Mouse (Mus musculus) gastrocnemius, postnatal 14 days (tissue): ENCODE measurements around the gene Spta1. TPM values are rescaled to one million over a fixed set of nuclear protein-coding genes. Genes with fewer than 3 reads are reported as not detected.

ENCODE experiments used
- DNase-seq: peaks from one replicate; pipeline ENCODE4 v3.0.0; 2021; ENCODE audit warnings: mixed read lengths
- intact Hi-C: fragments of 180-260 bp; cut with DNase I; formaldehyde crosslinking; loops from one replicate; pipeline ENCODE4 v1.15.1; 2025; ENCODE audit warnings: low total_unique reads
- long read RNA-seq, 2 experiments: library from polyadenylated mRNA; stranded (forward); transcript quantifications; one replicate each; pipeline ENCODE4 v2.0.0; 2021
- total RNA-seq, 2 experiments: library from RNA; stranded (reverse); gene quantifications; 2 replicates each; pipeline ENCODE4 v1.2.3; 2021

Spta1 gene
- under 1 TPM; 0.33 to 0.35 TPM for total RNA-seq
- long read RNA-seq, experiment 1: 0 reads
- long read RNA-seq, experiment 2: 0 reads

DNA sequence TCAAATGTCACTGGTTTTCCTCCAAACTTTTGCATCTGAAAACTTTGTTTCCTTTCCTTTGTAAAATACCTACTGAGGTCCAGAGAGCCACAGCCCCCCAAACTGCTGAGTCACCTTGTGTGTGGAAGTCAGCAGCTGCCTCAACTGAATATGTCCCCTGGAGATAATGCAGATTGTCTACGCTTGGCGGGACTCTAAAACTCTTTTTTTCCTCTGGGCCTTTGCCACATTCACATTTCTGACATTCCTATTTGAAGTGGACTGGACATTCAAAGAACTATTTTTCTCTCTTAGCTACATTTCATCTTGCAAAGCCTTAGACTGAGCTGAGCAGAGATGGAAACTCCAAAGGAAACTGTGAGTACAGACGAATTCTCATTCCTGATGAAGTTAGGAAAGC is at the start of gene Spta1:
Spta1 (plus strand) TSS at position 172 of the 400 bp plus-strand sequence.
- intact Hi-C loops: no loop called here

DNA sequence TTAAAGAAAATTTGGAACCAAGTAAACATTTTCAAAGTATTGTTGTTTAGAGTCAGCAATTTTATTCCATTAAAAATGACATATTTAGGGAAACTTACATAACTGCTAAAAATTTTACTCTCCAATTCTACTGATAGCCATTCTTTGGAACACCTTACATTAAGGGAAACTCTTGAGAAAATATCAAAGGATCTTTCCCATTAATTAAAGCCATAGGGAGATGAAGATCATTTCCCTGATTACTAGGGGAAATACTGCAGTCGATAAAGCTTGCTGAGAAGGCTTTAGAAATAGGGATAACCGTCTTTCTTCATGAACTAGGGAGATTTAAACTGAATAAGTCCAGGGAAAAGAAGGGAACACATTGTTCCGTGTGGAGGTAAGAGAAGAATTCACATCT is 41.4 kb upstream of the Spta1 start, which contains the start of gene Olfr424:
Olfr424 (plus strand) TSS at position 301 of the 400 bp plus-strand sequence.
- DNase-seq: no peak
- intact Hi-C loops: no loop called here

More for the DNA sequence above, at the start of gene Spta1:
- no peak for DNase-seq

DNA sequence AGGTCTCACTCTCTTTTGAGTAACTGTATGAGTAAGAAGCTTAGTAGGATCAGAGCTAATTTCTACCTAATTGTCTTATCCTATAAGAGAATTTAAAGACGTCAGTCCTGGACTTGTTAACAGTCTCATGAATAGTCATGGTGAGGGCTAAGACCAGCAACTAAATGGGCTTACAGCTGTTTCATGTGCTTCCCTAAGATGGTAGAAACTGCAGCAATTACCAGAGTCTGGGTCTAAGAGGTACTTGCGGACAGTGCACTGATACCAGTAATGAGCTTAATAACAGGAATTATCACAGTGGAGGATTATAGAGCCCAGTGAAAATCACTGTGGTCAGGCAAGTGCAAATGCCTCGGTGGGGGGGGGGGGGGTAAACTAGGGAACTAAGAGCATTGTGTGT is 40.6 kb upstream of the Spta1 start:
- intact Hi-C loops: no loop called here

DNA sequence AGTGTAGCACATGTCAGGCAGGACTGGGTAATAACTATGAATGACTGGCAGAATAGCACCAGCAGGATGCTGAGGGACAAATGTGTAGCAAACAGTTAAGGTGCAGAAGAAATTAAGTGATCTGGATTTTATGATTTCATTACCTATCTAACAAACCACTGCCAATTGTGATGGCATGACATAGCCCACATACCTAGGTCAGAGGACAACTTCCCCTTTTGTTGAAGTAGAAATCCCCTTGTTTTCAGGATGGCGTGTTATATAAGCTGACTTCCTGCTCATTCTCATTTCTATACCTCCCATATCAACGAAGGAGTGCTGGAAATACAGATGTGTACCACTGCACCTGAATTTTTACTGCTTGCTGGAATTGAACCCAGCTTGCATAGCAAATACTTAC is 31.2 kb upstream of the Spta1 start:
- DNase-seq: no peak
- intact Hi-C loops: no loop called here

More for the DNA sequence above, 40.6 kb upstream of the Spta1 start:
- DNase-seq: no peak

GRCm38 (mm10) chr1:174146696-174147095 is 25.9 kb upstream of the Spta1 start:
- DNase-seq: no peak
- intact Hi-C loops: no loop called here

GRCm38 (mm10) chr1:174149289-174149688 is 23.3 kb upstream of the Spta1 start:
- DNase-seq: no peak
- intact Hi-C loops: no loop called here

DNA sequence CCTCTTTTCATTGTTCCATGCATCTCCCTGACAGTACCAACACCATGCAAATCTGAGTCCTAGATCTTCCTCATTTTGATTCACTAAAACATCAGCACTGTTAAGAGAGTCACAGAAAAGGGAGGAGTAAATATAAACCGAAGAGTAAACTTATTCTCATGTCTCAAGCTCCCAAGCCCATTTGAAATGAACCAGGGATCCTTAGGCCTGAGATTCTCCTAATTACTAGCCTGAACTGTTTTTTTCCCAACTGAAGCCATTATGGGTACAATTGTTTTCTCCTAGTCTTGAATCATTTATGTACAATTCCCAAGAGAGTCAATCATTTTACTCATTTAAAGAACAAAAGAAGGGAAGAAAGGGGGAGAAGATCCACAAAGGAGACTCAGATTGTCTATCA is 17.2 kb upstream of the Spta1 start, which contains the start of gene Olfr420:
Olfr420 (plus strand) TSS at position 301 of the 400 bp plus-strand sequence.
- intact Hi-C loops: no loop called here
- DNase-seq: no peak

- intact Hi-C loops: no loop called here
- DNase-seq: no peak
Measured at GRCm38 (mm10) chr1:174157622-174158021, 15.0 kb upstream of the Spta1 start.

- no peak for DNase-seq
- intact Hi-C loops: no loop called here
Measured at GRCm38 (mm10) chr1:174158512-174158911, 14.1 kb upstream of the Spta1 start.

GRCm38 (mm10) chr1:174159095-174159494 is 13.5 kb upstream of the Spta1 start:
- no peak for DNase-seq
- intact Hi-C loops: no loop called here

DNA sequence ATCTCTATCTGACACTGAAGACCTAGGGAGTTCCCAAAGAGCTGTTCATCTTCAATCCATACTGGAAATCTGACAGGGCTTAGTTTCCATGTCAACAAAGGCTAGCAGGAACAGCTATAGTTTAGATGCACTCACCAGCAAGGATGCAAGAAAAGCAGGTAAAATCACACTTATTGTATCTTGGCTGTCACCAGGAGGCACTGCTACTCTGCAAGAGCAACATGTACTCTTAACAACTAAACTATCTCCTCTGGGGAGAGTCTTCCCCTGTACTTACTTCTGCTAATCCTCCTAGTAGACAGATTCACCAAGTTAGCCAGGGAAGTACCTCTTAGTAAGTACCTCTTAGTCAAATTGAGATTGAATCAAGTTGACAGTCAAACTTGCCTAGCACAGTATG is 3.6 kb upstream of the Spta1 start:
- intact Hi-C loops: no loop called here
- no peak for DNase-seq

DNA sequence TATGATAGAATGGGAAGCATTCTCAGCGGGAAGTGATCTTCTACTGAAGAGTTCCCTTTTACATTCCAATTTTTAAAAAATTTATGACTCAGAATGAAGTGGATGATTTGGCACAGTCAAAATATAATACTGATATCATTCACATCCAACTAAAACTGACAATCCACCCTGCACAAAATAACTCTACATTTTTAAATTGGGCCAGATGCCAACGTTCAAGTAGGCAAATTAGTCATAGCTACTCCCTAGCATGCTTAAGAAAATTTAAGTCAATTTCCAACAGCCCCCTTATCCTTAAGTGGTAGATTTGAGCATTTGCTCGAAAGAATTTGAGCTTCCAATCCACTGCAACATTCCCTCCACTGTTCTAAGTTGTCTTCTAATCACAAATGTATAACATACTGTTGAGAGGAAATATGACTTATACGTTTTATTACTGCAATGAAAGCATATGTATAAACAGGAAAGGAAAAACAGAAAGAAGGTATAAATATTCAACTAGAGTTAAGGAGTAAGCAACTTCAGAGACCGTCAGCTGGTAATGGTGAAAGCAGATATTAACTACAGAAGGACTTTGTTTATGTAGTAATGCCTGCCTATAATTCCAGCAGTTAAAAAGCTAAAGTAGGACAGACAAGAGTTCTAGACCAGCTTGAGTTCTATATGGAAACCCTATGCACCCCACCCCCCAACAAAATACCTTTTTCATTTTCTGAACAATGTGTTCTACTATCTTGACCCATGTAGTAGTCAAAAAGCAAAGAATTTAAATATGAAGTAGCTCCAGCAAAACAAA is 1.7 kb upstream of the Spta1 start:
- intact Hi-C loops: no loop called here
- no peak for DNase-seq

- intact Hi-C loops: no loop called here
- no peak for DNase-seq
Measured at GRCm38 (mm10) chr1:174171537-174171936, 1.0 kb upstream of the Spta1 start.

- no peak for DNase-seq
- intact Hi-C loops: no loop called here
Measured at GRCm38 (mm10) chr1:174204699-174205098, 32.1 kb downstream of the Spta1 start.

GRCm38 (mm10) chr1:174212286-174212685 is 39.7 kb downstream of the Spta1 start:
- intact Hi-C loops: no loop called here
- DNase-seq: no peak

DNA sequence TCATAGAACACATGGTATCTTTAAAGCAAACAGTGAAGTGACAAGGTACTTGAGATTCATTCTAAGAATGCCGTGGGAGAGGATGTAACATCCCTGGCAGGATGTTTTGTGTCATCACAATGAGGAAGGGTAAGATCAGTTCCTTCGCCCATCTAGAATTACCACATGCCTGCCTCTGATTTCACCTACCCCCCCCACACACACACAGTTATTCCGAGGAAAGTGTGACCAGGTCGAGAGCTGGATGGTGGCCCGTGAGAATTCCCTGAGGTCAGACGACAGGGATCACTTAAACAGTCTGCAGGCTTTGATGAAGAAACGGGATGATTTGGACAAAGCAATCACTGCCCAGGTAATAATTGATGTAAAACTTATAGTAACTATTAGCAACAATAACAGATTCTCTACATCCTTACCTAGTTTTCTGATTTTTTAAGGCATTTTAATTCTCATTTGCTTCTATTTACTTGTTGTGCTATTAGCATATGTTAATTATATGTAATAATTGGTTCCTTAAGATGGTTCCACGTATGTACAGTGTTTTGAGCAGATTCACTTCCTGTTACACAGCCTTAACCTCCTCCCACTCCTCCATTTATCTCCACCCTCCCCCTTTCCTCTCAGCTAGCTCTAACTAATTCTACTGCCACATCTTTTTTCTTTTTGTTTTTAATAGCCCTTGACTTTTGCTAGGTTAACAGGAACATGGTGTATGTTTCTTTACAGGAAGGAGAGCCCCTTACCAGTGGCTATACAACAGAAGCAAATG is 42.9 kb downstream of the Spta1 start:
- intact Hi-C loops: no loop called here
- no peak for DNase-seq

GRCm38 (mm10) chr1:174216528-174217204 is 44.1 kb downstream of the Spta1 start:
- intact Hi-C loops: no loop called here
- no peak for DNase-seq

DNA sequence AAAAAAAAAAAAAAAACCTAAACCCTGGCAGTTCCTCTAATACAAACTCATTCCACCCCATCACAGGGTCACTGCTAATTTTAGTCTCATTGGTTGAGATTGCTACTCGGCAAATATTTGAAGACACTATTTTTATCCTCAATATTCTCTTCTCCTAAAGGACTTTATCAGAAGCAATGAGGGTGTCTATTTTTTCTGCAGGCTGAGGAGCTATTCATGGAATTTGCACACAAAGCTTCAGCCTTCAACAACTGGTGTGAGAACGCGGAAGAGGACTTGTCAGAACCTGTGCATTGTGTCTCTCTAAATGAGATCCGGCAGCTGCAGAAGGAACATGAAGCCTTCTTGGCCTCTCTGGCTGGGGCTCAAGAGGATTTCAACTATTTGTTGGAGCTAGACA is 67.3 kb downstream of the Spta1 start:
- intact Hi-C loops: no loop called here

GRCm38 (mm10) chr1:174244621-174245020 is 72.0 kb downstream of the Spta1 start:
- DNase-seq: no peak
- intact Hi-C loops: no loop called here

More for the DNA sequence above, 67.3 kb downstream of the Spta1 start:
- DNase-seq: no peak

GRCm38 (mm10) chr1:174246080-174246479 is 73.5 kb downstream of the Spta1 start:
- intact Hi-C loops: no loop called here
- no peak for DNase-seq
